Mouse (Mus musculus) T-helper 1 cell (primary cell): ENCODE measurements around the gene Zfp940.
"Not testable (repeated sequence)": the region's sequence is repeated elsewhere in the genome, so short reads cannot be mapped to it uniquely, and the experiment has no call there.

Experiments used
- in situ Hi-C: fragments of 300-600 bp; cut with MboI, MseI; formaldehyde crosslinking; loops from one replicate; pipeline ENCODE4 v1.15.1; 2025; ENCODE audit warnings: high pct_unique_total_duplicates

Gene Zfp940

DNA sequence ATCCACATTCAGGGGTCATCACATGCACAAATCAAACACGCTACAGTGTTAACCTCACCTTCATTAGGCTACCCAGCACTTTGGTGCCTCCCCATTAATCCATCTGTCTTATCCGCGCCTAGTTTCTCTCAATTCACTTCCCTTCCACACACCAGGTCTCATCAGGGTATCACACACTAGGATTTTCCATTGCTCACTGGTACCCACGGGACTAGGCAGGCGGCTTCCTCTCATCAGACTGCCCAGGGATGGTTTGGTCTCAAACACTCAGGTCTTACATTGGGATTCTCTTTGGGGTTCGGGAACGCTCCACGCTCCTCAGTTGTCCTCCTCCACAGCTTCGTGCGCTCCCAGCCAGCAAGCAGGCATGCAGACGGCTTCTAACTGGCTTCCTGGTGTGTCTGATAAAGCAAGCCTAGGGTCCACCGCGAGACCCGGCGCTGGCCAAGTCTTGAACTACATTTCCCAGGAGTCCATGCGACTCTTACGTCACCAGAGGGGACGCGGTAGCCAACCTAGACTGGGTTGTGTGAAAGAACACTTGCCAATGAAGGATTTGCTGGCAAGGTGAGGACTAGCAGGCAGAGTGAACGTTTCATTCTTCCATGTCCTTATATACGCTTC lies at the start of gene Zfp940:
TSS of gene Zfp940 (minus strand) at position 451 of the 624 bp plus-strand sequence.
- in situ Hi-C loops = loop anchor here (10.0 kb wide), 1 partner anchor 51 kb away; the partner anchor contains the start of genes Zfp27 and Zfp383

DNA sequence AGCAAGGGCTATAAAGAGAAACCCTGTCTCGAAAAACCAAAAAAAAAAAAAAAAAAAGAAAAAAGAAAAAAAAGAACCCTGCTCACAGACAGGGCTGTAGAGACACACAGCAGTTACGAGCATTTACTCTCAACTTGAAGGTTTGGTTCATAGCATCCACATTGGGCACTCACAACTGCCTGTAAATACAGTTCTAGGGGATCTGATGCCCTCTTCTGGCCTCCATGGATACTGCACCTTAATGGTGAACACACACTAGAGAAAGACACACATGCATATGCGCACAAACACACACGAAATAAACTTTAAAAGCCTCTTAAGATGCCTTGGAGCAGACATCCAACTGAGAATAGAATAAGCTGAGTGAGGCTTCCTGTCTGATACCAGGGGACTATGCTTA lies 44.9 kb upstream of the Zfp940 start:
- in situ Hi-C loops = no loop called here

DNA sequence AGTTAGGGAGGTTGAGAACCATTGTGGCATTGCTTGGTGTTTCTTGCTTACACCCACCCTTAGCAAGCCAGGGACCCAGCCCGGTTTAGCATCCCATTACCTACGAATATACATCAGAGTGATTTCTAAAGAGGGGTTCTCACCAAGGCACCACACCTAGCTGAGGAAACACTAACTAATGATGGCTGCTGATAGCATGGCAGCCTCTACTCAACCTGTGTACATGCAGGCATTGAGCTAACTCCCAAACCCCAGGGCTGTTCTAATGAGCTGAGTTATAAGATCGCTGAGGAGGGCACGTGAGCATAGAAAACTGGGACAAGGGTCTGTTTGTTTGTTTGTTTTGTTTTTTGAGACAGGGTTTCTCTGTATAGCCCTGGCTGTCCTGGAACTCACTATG lies 39.3 kb upstream of the Zfp940 start:
- in situ Hi-C loops = no loop called here

DNA sequence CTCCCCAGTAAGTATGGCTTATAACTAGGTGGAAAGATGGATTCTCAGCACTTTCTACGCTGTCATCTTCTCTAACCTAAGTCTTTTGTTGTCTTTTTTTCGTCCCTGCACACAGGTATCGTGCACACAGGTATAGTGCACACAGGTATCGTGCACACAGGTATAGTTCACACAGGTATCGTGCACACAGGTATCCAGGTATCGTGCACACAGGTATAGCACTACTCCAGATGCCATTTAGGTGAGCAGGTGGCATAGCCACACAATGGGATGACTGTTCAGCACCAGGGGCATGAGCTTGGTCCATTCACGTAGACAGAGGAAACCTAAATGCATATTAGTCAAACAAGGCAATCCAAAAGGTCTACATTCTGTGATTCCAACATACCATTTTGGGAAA lies 37.0 kb upstream of the Zfp940 start:
- in situ Hi-C loops = no loop called here

GRCm38 (mm10) chr7:29880916-29881315 lies 27.4 kb upstream of the Zfp940 start:
- in situ Hi-C loops = no loop called here

DNA sequence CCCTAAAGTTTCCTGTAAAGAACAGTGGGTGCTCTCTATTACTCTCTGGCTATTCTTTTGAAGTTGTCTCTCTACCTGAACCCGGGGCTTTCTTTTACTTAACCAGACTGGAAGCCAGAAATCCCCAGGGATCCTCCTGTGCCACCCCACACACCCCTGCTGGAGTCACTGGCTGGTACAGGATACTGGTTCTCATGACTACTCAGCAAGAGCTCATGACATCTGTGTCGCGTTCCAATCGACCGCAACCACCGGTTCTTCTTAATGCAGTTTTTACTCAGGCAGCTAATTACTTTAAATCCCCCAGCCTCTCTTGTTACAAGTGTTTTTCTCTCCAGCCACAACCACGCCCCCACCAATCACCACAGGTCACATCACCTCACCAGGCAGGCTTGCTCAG lies 26.6 kb upstream of the Zfp940 start:
- in situ Hi-C loops = no loop called here

DNA sequence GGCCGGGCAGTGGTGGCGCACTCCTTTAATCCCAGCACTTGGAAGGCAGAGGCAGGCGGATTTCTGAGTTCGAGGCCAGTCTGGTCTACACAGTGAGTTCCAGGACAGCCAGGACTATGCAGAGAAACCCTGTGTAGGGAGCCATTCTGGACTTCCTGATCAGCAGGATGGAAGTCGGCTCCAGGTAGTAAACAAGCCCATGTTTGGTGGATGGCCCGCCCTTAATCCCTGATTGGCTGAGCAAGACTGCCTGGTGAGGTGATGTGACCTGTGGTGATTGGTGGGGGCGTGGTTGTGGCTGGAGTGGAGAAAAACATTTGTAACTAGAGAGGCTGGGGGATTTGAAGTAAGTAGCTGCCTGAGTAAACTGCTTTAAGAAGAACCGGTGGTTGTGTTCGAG lies 24.1 kb upstream of the Zfp940 start:
- in situ Hi-C loops = not testable (repeated sequence)

- in situ Hi-C loops = no loop called here
Observed at GRCm38 (mm10) chr7:29874256-29874655, 20.8 kb upstream of the Zfp940 start.

- in situ Hi-C loops = loop anchor here (5.0 kb wide), 1 partner anchor 91 kb away; the partner anchor contains the start of gene Zfp74
Observed at GRCm38 (mm10) chr7:29861660-29862059, 8.2 kb upstream of the Zfp940 start.

DNA sequence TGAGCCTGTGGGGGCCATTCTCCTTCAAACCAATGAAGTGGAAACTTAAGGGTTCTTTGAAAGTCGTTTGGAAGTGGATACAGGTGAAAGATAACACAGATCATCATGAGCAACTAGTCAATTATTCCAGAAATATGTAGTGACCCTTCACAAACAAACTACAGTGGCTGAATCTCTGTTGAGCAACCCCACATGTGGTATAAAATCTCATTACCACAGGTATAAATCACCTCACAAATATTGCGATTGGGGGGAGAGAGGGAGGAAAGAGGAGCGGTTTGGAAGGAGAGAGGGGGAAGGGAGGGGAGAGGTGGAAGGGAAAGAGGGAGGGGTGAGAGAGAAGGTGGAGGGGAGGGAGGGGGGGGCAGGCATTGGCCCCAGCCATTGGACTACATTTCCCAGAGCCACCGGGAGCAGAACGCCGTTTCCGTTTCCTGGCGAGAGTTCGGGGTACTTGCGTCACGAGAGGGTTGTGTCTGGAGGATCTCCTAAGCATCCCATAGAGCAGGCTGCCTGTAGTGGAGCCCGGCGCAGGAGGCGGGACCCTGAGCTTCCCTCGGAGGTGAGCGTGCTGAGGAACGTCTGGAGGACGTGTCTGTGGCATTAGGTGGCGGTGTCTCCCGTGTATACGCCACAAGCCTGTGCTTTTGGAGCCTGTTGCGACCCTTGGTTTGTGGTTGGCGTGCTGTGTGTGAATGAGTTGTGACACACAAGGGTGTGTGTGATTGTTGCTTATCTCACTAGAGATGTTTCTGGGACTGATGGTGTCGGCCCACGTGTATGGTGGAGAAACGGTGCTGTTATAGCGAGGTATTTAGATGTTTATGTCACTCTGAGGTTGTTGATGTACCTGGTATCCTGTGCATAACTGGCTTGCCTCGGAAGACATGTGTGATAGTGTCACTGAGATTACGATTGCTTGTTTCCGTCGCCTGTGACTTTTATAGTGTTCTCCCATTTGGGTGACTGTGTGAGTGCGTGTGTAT lies 6.4 kb upstream of the Zfp940 start, which contains the start of gene Zfp420:
TSS of gene Zfp420 (plus strand) at position 448 of the 986 bp plus-strand sequence.
- in situ Hi-C loops = loop anchor here (5.0 to 10.0 kb wide), 3 partner anchors 43 to 92 kb away; partner anchors contain the start of genes Zfp27, Zfp383, Zfp74 and Zfp790

DNA sequence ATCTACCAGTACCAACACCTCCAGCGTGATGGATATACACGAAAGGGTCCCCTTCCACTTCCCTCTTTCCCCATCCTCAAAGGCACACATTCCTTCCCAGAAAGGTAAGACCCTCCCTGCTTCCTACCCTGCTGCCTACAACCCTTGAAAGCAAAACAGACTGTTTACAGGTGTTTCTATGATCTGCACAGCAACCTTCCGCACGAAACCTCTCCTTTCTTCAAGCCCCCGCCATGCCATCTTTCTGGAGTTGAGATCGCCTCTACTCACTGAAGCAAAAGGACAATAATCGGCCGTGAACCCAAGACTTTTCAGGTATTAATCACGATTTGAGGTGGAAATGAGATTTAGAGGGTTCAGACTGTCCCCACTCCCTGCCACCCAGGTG lies 644 bp downstream of the Zfp940 start:
- in situ Hi-C loops = loop anchor here (10.0 kb wide), 1 partner anchor 52 kb away; the partner anchor contains the start of genes Zfp27 and Zfp383

DNA sequence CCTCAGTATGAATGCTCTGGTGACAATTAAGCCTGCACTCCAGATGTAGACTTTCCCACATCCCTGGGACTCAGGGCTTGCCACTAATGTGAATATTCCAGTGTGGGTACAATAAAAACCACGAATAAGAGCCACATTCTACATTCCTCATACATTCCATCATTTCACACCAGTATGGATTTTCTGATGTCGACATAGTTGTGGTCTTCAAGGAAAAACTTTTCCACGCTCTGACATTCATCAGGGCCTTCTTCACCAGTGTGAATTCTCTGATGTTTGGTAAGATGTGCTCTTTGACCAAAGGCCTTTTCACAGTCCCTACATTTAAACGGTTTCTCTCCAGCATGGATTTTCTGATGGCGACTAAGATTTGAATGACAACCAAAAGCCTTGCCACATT lies 8.9 kb downstream of the Zfp940 start:
- in situ Hi-C loops = loop anchor here (5.0 kb wide), 1 partner anchor 57 kb away; no protein-coding TSS in a partner anchor

GRCm38 (mm10) chr7:29842105-29842504 lies 11.4 kb downstream of the Zfp940 start:
- in situ Hi-C loops = loop anchor here (5.0 kb wide), 1 partner anchor 55 kb away; no protein-coding TSS in a partner anchor

- in situ Hi-C loops = no loop called here
Observed at GRCm38 (mm10) chr7:29839256-29839655, 14.2 kb downstream of the Zfp940 start.

DNA sequence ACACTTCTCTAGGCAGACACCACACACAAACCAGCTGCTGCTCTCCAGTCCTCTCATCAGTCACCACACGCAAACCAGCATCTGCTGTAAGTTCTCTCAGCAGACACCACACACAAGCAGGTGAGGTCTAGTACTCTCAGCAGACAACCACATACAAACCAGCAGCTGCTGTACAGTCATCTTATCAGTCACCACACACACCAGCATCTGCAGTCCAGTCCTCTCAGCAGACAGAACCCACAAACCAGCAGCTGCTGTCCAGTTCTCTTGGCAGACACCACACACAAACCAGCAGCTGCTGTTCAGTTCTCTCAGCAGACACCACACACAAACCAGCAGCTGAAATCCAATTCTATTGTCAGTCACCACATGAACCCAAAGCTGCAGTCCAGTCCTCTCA lies 16.7 kb downstream of the Zfp940 start:
- in situ Hi-C loops = no loop called here

DNA sequence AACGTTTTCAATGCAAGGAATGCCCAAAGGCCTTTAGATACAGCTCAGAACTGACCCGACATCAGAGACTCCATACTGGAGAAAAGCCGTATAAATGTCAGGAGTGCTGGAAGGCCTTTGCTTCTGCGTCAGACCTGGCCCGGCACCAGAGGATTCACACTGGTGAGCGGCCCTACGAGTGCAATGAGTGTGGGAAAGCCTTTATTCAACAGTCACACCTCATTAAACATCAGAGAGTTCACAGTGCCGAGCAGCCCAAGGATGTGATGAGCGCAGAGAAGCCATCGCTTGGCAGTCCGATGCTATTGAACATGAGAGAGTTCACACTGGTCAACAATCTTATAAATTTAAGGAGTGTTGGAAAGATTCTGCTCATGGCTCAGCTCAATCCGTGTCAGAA lies 23.7 kb downstream of the Zfp940 start:
- in situ Hi-C loops = no loop called here

DNA sequence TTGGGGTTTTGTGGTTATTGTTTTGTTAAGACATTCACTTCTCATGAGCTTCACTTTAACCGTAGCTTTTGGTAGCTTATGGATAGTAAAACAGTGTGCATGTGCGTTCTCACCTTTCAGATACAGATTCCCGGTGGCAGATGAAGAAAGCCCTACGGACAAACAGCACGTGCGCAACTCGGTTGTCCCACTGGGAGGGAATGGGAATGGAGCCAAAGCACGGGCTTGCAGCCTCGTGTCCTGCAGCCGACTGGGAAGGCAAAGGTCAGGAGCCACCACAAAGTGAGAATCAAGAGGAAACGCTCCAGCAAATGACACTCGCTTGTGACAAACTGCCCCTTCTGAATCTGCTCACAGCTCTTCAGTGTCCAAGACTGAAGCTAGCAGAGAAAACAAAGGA lies 25.5 kb downstream of the Zfp940 start:
- in situ Hi-C loops = no loop called here

- in situ Hi-C loops = loop anchor here (5.0 kb wide), 2 partner anchors 39 to 51 kb away; partner anchors contain the start of genes Zfp420 and Zfp84
Observed at GRCm38 (mm10) chr7:29818619-29819254, 34.7 kb downstream of the Zfp940 start.

DNA sequence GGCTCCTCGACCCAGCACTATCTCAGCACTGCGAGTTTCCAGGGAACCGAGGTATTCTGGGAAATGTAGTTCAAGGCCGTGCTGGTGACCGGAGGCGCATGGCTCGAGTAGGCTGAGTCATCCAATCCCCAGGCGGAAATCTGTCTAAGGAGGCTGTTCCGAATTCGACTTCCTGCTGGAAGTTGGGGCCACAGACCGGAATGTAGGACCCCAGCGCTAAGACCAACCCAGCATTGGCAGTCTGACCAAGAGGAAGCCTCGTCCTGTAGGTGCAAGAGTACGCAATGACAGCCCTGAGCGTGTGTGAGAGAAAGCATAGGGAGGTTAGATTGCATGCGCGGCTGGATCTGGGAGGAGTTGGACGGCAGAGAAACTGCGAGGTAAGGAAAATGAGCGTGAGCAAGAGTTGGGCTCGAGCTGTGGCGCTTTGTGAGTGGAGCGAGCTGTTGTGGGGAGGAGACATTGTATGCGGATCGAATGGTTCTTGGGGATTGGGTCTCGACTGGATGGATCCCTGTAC lies 37.5 kb downstream of the Zfp940 start, which contains the start of gene Zfp790:
TSS of gene Zfp790 (plus strand) at position 205 of the 520 bp plus-strand sequence.
- in situ Hi-C loops = loop anchor here (5.0 kb wide), 2 partner anchors 41 to 49 kb away; partner anchors contain the start of genes Zfp420 and Zfp84

DNA sequence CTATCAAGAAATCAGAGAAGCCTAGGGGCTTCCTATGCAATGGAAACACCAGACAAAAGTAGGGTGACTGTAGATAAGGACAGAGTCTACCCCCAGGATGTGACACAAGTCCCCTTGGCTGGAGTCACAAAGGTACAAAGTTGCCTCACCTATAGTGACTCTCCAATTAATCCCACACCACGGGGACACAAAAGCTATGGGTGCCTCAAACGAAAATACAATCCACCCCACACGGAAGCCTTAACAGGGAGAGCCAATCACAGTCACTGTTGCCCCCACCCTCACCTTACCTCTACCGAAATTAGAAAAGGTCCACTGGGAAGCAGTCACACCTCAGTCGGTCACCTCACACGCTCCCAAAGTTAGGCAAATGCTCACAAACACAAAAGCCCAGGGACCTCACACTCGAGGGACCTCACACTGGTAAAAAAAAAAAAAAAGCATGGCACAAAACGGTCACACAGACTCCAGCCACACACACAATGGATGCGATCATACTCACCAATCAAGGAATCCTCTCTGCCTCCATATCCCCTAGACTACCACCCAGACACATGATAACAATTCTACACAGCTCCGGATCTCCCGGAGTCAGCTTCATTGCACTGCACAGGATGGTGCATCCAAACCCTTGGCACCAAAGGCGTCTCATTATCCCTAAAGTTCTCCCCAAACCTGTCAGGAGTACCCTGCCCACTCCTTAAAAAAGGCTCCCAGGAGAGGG lies 38.2 kb downstream of the Zfp940 start:
- in situ Hi-C loops = loop anchor here (5.0 kb wide), 2 partner anchors 42 to 48 kb away; partner anchors contain the start of genes Zfp420 and Zfp84
